ENCODE assay signal across 10 mouse cellular contexts in genomic region chr11:111537654-111538053, GRCm38 (mm10).
DNase-seq lines count a peak whose midpoint lies in the region; ATAC-seq and TF ChIP-seq lines count a peak whose summit lies in the region.
"Had no signal": no experiment of that assay in that cellular context is flagged by ENCODE, and none has a peak within 500 bp of the region (broad histone marks: within the 10 kb centered on the region; RNA-seq: fewer than 3 reads in every experiment).

No protein-coding gene starts in this region.

- H3K36me3 ChIP-seq in hindbrain, embryonic 11.5 days (ENCODE audit: control insufficient read depth, insufficient read depth, low read length): no peaks in the 10 kb centered on the region
- H3K36me3 ChIP-seq in hindbrain, embryonic 12.5 days: no peaks in the 10 kb centered on the region
- H3K36me3 ChIP-seq in E14TG2a.4 (ENCODE audit: insufficient read depth, low read length): no peaks in the 10 kb centered on the region
- H3K36me3 ChIP-seq: embryonic facial prominence, embryonic 12.5 days; lung, embryonic 15.5 days had no signal

- WGBS in hindbrain, embryonic 11.5 days: 38% methylated on average over 3 of the region's 3 CpGs
- 30% methylated on average over 3 of the region's 3 CpGs for WGBS in hindbrain, embryonic 12.5 days
- 14% methylated on average over 3 of the region's 3 CpGs for WGBS in lung, adult 2 months

- no peak for TF ChIP-seq POLR2A in lung, adult 2 months (IDR thresholded peaks at IDR 0.05; ENCODE audit: borderline replicate concordance, extremely low read depth, low read depth, low read length)

- DNase-seq in hindbrain, embryonic 11.5 days (ENCODE audit: low spot score): peak; percentile 81
- DNase-seq in adrenal gland, postnatal 14 days: peak; percentile 68
- DNase-seq in embryo, embryonic 9.5 days (ENCODE audit: extremely low spot score): peak; percentile 67
- DNase-seq in kidney, postnatal 36 days: peak; percentile 45 to 81
- DNase-seq in lung, adult 2 months: peak; percentile 36
- peak; percentile 22 to 68 for DNase-seq in spleen, postnatal 4 days (ENCODE audit: low spot score in 2 of 2)

- no peak overlapping the region for H3K4me2 ChIP-seq in hindbrain, embryonic 11.5 days (replicated peaks; ENCODE audit: low read depth, low read length)
- no peak overlapping the region for H3K4me2 ChIP-seq in hindbrain, embryonic 12.5 days (replicated peaks)
- H3K4me2 ChIP-seq: embryonic facial prominence, embryonic 12.5 days; lung, embryonic 15.5 days had no signal

- peak; percentile 65 for TF ChIP-seq CTCF in E14TG2a.4 (conservative IDR thresholded peaks at IDR 0.05; ENCODE audit: low read length)
- no peak for TF ChIP-seq CTCF in lung, adult 2 months (IDR thresholded peaks at IDR 0.05; ENCODE audit: insufficient read depth, low read length)

- H3K4me3 ChIP-seq in hindbrain, embryonic 11.5 days (ENCODE audit: low read depth, low read length): no peak overlapping the region
- H3K4me3 ChIP-seq in hindbrain, embryonic 12.5 days: no peak overlapping the region
- H3K4me3 ChIP-seq in E14TG2a.4 (replicated peaks; ENCODE audit: low read length): no peak overlapping the region
- no peak overlapping the region for H3K4me3 ChIP-seq in lung, adult 2 months (replicated peaks; ENCODE audit: extremely low read depth, low read depth, low read length)
- H3K4me3 ChIP-seq: embryonic facial prominence, embryonic 12.5 days; lung, embryonic 15.5 days had no signal

- no peak overlapping the region for H3K9ac ChIP-seq in hindbrain, embryonic 11.5 days (ENCODE audit: low read depth, low read length)
- no peak overlapping the region for H3K9ac ChIP-seq in hindbrain, embryonic 12.5 days
- H3K9ac ChIP-seq: embryonic facial prominence, embryonic 12.5 days; lung, embryonic 15.5 days had no signal

- no peak for ATAC-seq in hindbrain, embryonic 11.5 days (ENCODE audit: low FRiP score)
- no peak for ATAC-seq in hindbrain, embryonic 12.5 days (ENCODE audit: low FRiP score)

- H3K27ac ChIP-seq in hindbrain, embryonic 11.5 days (ENCODE audit: low read depth, low read length): no peak overlapping the region
- no peak overlapping the region for H3K27ac ChIP-seq in hindbrain, embryonic 12.5 days
- H3K27ac ChIP-seq: embryonic facial prominence, embryonic 12.5 days; lung, embryonic 15.5 days had no signal

- H3K4me1 ChIP-seq in hindbrain, embryonic 11.5 days (replicated peaks; ENCODE audit: control insufficient read depth, insufficient read depth, low read length): no peaks in the 10 kb centered on the region
- no peaks in the 10 kb centered on the region for H3K4me1 ChIP-seq in hindbrain, embryonic 12.5 days
- no peaks in the 10 kb centered on the region for H3K4me1 ChIP-seq in E14TG2a.4 (replicated peaks; ENCODE audit: low read depth, low read length)
- H3K4me1 ChIP-seq in lung, adult 2 months (ENCODE audit: control insufficient read depth, insufficient read depth, low read length): no peaks in the 10 kb centered on the region

- no peaks in the 10 kb centered on the region for H3K9me3 ChIP-seq in hindbrain, embryonic 11.5 days (ENCODE audit: control insufficient read depth, low read length)
- no peaks in the 10 kb centered on the region for H3K9me3 ChIP-seq in hindbrain, embryonic 12.5 days (replicated peaks)
- no peaks in the 10 kb centered on the region for H3K9me3 ChIP-seq in E14TG2a.4 (ENCODE audit: low read length)
- H3K9me3 ChIP-seq: embryonic facial prominence, embryonic 12.5 days; lung, embryonic 15.5 days had no signal

- 0 out of 2 replicates have a peak, but pooled peaks cover 3% of the 10 kb centered on the region for H3K27me3 ChIP-seq in hindbrain, embryonic 11.5 days (ENCODE audit: control insufficient read depth, insufficient read depth, low read length)
- H3K27me3 ChIP-seq in hindbrain, embryonic 12.5 days: peaks cover 3% of the 10 kb centered on the region; the same call in 1 of the 2 replicates
- peaks cover 8% of the 10 kb centered on the region; the same call in 1 of the 2 replicates for H3K27me3 ChIP-seq in E14TG2a.4 (ENCODE audit: insufficient read depth, low read length)
- H3K27me3 ChIP-seq: lung, embryonic 15.5 days had no signal
